Mouse (Mus musculus) C2C12 (cell line): ENCODE data around the gene Akr1c13. TPM values are rescaled to one million over a fixed set of nuclear protein-coding genes. Genes with fewer than 3 reads are reported as not detected.
"Not testable (repeated sequence)": the region's sequence is repeated elsewhere in the genome, so short reads cannot be mapped to it uniquely, and the experiment has no call there.

Source experiments
- H3K27me3 ChIP-seq: one replicate; pipeline ENCODE4 v1.6.1; 2011; ENCODE audit not compliant: control insufficient read depth, insufficient read depth, insufficient read length
- H3K36me3 ChIP-seq: one replicate; pipeline ENCODE4 v1.6.1; 2011; ENCODE audit not compliant: control insufficient read depth, insufficient read depth
- H3K4me3 ChIP-seq: one replicate; pipeline ENCODE4 v1.5.1; 2011; ENCODE audit warnings: mild to moderate bottlenecking, control low read depth; ENCODE audit not compliant: poor library complexity, insufficient read depth, severe bottlenecking
- H3K79me2 ChIP-seq: one replicate; pipeline ENCODE4 v1.6.1; 2011; ENCODE audit not compliant: control insufficient read depth, insufficient read depth
- H3K79me3 ChIP-seq: one replicate; pipeline ENCODE4 v1.6.1; 2011; ENCODE audit warnings: low read depth, control low read depth
- H3ac ChIP-seq: one replicate; pipeline ENCODE3; 2011; ENCODE audit warnings: low read depth; ENCODE audit not compliant: control insufficient read depth, insufficient read length
- CEBPB ChIP-seq: IDR thresholded peaks from one replicate; pipeline ENCODE4 v1.6.1; 2011; ENCODE audit warnings: low read depth, mild to moderate bottlenecking, control low read depth, moderate library complexity
- CTCF ChIP-seq: IDR thresholded peaks from one replicate; pipeline ENCODE4 v1.5.1; 2011; ENCODE audit not compliant: control insufficient read depth, insufficient read depth, insufficient read length
- FOSL1 ChIP-seq: IDR thresholded peaks from one replicate; pipeline ENCODE4 v1.8.0; 2011; ENCODE audit warnings: mild to moderate bottlenecking, low read length; ENCODE audit not compliant: poor library complexity, insufficient read depth, severe bottlenecking
- MAX ChIP-seq: IDR thresholded peaks from one replicate; pipeline ENCODE4 v1.6.1; 2011; ENCODE audit warnings: mild to moderate bottlenecking, control low read depth
- MYOD1 ChIP-seq: IDR thresholded peaks from one replicate; pipeline ENCODE4 v1.6.1; 2011; ENCODE audit warnings: low read depth; ENCODE audit not compliant: control insufficient read depth, insufficient read length
- MYOG ChIP-seq: IDR thresholded peaks from one replicate; pipeline ENCODE4 v1.6.1; 2011; ENCODE audit not compliant: control insufficient read depth, insufficient read length; ENCODE audit errors: extremely low read depth
- USF1 ChIP-seq: IDR thresholded peaks from one replicate; pipeline ENCODE4 v1.6.1; 2011; ENCODE audit warnings: low read depth, mild to moderate bottlenecking, control low read depth, moderate library complexity
- polyA plus RNA-seq: library from polyadenylated mRNA; unstranded; fragments of >200 nt; fragmentation: generic; extraction: Trizol; gene quantifications from one replicate; pipeline ENCODE4 v1.2.1, GENCODE M21; 2012; ENCODE audit warnings: missing spikeins

The Akr1c13 gene
- polyA plus RNA-seq, 1 experiment, result 9.2 TPM

DNA sequence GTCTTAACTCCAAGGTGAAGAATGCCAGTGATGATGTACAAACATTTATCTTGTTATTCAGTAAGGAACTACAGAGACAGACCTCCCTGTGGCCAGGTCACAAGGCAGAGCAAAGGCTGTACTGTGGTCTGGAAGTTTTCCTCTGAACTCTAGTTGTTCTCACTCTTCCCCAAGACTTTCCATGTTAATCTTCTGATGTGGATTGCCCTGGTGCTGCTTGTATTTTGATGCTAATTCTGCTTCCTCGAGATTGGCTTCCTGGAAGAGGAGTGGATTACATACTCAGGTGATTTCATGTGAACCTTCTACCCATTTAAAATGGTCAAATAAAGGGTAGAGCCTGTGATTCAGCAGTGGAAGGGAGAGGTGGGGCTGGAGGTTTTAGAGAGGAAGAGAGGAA is 22.9 kb upstream of the Akr1c13 start:
- no peaks in the 10 kb centered on the region for H3K27me3 ChIP-seq
- H3ac ChIP-seq, result no peak overlapping the region
- no peaks in the 10 kb centered on the region for H3K36me3 ChIP-seq
- TF ChIP-seq CEBPB, result no peak
- no peak for TF ChIP-seq MAX
- TF ChIP-seq MYOG, result no peak
- TF ChIP-seq MYOD1, result no peak
- TF ChIP-seq FOSL1, result no peak
- no peak for TF ChIP-seq USF1
- TF ChIP-seq CTCF, result no peak
- no peak overlapping the region for H3K4me3 ChIP-seq
- H3K79me3 ChIP-seq, result no peaks in the 10 kb centered on the region
- no peaks in the 10 kb centered on the region for H3K79me2 ChIP-seq

DNA sequence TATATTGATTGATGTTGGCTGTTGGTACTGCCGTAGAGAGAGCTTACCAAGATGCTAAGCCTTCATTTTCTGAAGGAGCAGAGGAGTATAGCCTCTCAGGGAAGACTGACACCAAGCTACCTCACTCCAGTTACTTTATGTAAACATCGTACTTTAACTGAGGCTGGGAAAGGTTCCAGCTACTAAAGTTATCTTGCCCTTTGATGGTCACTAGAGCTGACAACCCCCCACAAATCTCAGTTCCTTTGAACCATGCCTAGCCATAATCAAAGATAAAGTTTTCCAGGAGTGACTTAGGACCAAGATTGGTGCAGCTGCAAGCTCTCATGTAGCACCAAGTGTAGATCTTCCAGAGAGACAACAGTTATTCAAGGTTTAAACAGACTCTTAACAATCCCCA is 18.0 kb upstream of the Akr1c13 start:
- no peaks in the 10 kb centered on the region for H3K27me3 ChIP-seq

DNA sequence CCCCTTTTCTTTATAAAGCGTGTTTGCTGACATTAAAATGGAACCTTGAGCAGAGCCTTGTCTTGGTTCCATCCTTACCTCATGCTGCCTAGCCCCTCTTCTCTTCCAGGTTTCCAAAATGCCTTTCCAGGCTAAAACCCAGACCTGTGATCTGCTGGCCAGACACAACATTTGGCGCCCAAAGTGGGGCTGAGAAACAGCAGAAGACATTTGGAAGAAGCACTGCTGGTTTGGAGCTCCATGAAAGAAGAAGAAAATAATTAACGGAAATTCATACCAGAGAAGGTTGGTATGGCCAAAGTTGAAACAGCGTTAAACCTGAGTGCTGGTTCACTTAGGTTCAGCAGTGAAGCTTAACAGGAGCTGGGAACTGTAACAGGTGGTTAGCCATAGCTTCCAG is 9.6 kb upstream of the Akr1c13 start:
- H3K79me3 ChIP-seq, H3K4me3 ChIP-seq, H3K79me2 ChIP-seq, H3K27me3 ChIP-seq, H3K36me3 ChIP-seq, H3ac ChIP-seq: not testable (repeated sequence)

More for the DNA sequence above, 18.0 kb upstream of the Akr1c13 start:
- Histone ChIP-seq H3K4me3 (no peak overlapping the region), H3ac (no peak overlapping the region), H3K79me2 (no peaks in the 10 kb centered on the region), H3K79me3 (no peaks in the 10 kb centered on the region), H3K36me3 (no peaks in the 10 kb centered on the region)
- no peak for TF ChIP-seq CTCF
- no peak for TF ChIP-seq CEBPB
- TF ChIP-seq MAX, result no peak
- TF ChIP-seq MYOG, result no peak
- TF ChIP-seq MYOD1, result no peak
- no peak for TF ChIP-seq USF1
- TF ChIP-seq FOSL1, result no peak

DNA sequence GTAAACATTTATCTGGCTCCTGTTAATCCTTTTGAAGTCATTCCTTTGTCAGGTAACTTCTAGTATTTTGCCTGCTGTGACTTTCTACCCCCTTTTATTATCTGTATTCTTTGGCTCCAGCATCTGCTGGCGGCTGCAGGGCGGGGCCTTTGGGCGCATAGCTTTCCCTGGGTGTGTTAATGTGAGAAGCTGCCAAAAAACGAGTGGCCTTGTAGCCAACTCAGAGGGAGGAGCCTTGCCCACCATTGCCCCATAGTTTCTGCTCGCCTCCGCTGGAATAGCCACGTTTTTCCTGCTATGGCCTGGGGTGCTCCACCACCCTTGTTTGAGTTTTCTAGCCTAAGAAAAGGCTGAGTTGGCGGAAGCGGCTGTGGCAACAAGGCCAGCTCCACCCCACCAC is 7.8 kb upstream of the Akr1c13 start:
- Histone ChIP-seq H3K79me3 (no peaks in the 10 kb centered on the region), H3K4me3 (no peak overlapping the region), H3ac (no peak overlapping the region), H3K36me3 (no peaks in the 10 kb centered on the region), H3K79me2 (no peaks in the 10 kb centered on the region), H3K27me3 (no peaks in the 10 kb centered on the region)
- TF ChIP-seq FOSL1 (no peak), CTCF (no peak), MYOG (no peak), CEBPB (no peak), MYOD1 (no peak), MAX (no peak), USF1 (no peak)

DNA sequence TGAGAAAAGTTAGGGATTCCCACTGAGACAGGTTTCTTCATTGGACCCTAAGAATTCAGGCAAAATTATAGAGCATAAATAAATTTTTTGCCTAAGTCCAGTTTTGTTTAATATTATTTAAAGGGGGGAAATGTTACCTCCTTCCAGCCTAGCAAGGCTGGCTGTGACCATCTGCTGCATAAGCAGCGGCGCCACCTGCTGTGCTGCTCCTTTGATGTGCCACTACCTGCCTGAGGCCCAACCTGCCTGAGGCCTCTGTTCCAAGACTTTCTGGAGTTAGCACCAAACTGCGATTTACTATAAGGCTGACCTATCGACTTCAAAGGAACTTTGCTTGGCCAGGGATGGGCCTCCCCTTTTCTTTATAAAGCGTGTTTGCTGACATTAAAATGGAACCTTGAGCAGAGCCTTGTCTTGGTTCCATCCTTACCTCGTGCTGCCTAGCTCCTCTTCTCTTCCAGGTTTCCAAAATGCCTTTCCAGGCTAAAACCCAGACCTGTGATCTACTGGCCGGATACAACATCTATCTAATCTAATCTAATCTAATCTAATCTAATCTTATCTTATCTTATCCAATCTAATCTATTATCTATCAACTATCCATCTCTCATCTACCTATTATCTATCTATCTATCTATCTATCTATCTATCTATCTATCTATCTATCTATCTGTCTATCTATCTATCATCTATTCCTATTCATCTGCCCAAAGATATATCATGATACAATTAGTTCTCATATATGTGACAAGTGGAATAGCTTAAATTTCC is 4.1 kb upstream of the Akr1c13 start:
- H3K36me3 ChIP-seq, H3K4me3 ChIP-seq, H3K27me3 ChIP-seq, H3ac ChIP-seq, H3K79me3 ChIP-seq, H3K79me2 ChIP-seq: not testable (repeated sequence)

DNA sequence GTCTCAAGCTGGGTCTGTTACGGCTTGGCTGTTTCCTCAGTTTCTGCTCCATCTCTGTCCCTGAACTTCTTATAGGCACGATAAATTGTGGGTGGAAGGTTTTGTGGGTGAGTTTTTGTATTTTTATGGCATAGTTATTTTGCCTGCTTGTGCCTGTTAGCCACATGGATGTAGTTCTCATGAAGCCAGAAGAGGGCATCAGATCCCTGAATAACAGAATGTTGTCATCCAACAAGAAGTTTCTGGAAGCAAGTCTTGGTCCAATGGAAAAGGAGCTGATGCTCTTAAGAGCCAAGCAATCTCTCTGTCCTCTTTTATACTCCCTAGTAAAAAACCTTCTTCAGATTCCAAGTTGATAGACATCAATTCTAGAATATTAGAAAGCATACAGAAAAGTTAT is 2.8 kb upstream of the Akr1c13 start:
- TF ChIP-seq MYOG (no peak), MAX (no peak), CTCF (no peak), USF1 (no peak), MYOD1 (no peak), CEBPB (no peak), FOSL1 (no peak)
- H3K79me2 ChIP-seq, result no peaks in the 10 kb centered on the region
- no peak overlapping the region for H3K4me3 ChIP-seq
- H3K27me3 ChIP-seq, result no peaks in the 10 kb centered on the region
- H3K79me3 ChIP-seq, result no peaks in the 10 kb centered on the region
- no peaks in the 10 kb centered on the region for H3K36me3 ChIP-seq
- H3ac ChIP-seq, result no peak overlapping the region
